8 mouse cellular contexts compared by ENCODE assay signal in the genomic region with DNA sequence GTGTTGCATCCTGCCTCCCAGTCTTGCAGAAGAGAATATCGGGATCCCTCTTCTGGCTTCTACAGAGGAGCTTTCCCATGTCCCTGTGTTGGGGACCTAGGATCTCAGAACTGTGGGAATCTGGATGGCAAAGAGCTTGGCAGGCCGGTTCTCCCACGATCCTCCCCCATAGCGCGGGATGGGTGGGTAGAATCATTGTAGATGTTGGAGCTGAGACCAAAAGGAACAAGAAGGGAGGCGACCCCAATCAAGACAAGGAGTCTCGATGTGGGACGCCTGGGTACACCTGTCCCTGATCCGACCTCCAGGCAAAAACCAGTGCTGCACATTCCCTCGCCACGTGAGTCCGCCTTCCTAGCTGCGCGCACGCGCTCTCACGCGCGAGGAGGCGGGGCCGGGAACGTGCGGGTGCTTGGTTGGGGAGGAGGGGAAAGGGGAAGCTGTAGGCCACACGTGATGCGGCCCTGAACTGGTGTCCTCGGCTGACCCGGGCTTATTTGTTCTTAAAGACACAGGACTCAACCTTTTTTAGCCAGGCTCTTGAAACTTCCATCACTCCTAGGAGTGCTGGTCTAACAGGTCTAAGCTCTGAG. TPM values are rescaled to one million over a fixed set of nuclear protein-coding genes. Genes with fewer than 3 reads are reported as not detected.
DNase-seq lines count a peak whose midpoint lies in the region; ATAC-seq and TF ChIP-seq lines count a peak whose summit lies in the region.

No protein-coding gene starts in this region.

- peak overlapping the region; percentile 33 for H3K9ac ChIP-seq in hindbrain, embryonic 16.5 days (ENCODE audit: low read depth, low read length)

- peaks cover 43% of the 10 kb centered on the region; the same call in 1 of the 2 replicates for H3K79me2 ChIP-seq in macrophage (ENCODE audit: inconsistent target)

- no peak for ATAC-seq in hindbrain, embryonic 16.5 days

- no peak for TF ChIP-seq CTCF in left cerebral cortex, adult 2 months (IDR thresholded peaks at IDR 0.05)

- intact Hi-C loops in left cerebral cortex, adult 2 months (cut with DNase I): no loop called here

- WGBS in hindbrain, embryonic 16.5 days: under 1% methylated on average over 27 of the region's 27 CpGs
- 2% methylated on average over 27 of the region's 27 CpGs for WGBS in macrophage (ENCODE audit: missing documents)

- H3K27me3 ChIP-seq in hindbrain, embryonic 16.5 days (replicated peaks; ENCODE audit: control insufficient read depth, insufficient read depth, low read length): no peaks in the 10 kb centered on the region

- no peaks in the 10 kb centered on the region for H3K9me3 ChIP-seq in hindbrain, embryonic 16.5 days (ENCODE audit: control insufficient read depth, low read length)

- H3K27ac ChIP-seq in hindbrain, embryonic 16.5 days (ENCODE audit: low read depth, low read length): peak overlapping the region; percentile 80
- peak overlapping the region; percentile 98 for H3K27ac ChIP-seq in left cerebral cortex, adult 2 months
- peak overlapping the region; percentile 96 for H3K27ac ChIP-seq in macrophage

- H3K4me3 ChIP-seq in hindbrain, embryonic 16.5 days (ENCODE audit: low read length): peak overlapping the region; percentile 62
- peak overlapping the region; percentile 68 for H3K4me3 ChIP-seq in left cerebral cortex, adult 2 months
- peak overlapping the region; percentile 27 for H3K4me3 ChIP-seq in macrophage (ENCODE audit: inconsistent target)

- DNase-seq in MN1 (ENCODE audit: low spot score): peak; percentile 93
- peak; percentile 97 to 98 for DNase-seq in cerebellum, postnatal 14 days
- peak; percentile 98 for DNase-seq in gastrocnemius, adult 18-20 months (ENCODE audit: low spot score)
- DNase-seq in left cerebral cortex, adult 2 months (ENCODE audit: extremely low spot score in 1 of 2, low spot score in 2 of 2): peak; percentile 93 to 94
- DNase-seq in retina, postnatal 7 days (ENCODE audit: low read depth, low spot score): peak; percentile 92
- DNase-seq in urinary bladder, adult 18-20 months (ENCODE audit: low spot score in 2 of 2): peak; percentile 95 to 98

- H3K36me3 ChIP-seq in hindbrain, embryonic 16.5 days (ENCODE audit: control insufficient read depth, insufficient read depth, low read length): peaks cover 19% of the 10 kb centered on the region
- peaks cover 33% of the 10 kb centered on the region for H3K36me3 ChIP-seq in macrophage (ENCODE audit: inconsistent target)

- H3K4me1 ChIP-seq in hindbrain, embryonic 16.5 days (ENCODE audit: control insufficient read depth, insufficient read depth, low read depth, low read length): peaks cover 62% of the 10 kb centered on the region

- H3K4me2 ChIP-seq in hindbrain, embryonic 16.5 days (ENCODE audit: low read length): peak overlapping the region; percentile 98

RNA-seq across cellular contexts. Expression of a gene that starts 2.6 kb away (rescaled TPM):
- 10 to 100 TPM; 19.4 to 22.9 TPM for total RNA-seq in gastrocnemius, adult 18-20 months (2021)
- 3.2 and 3.3 TPM in 2 replicates for polyA plus RNA-seq in hindbrain, embryonic 16.5 days (2015; fragmentation: Nextera tagmentation; extraction: Ambion mirVana)
- total RNA-seq in left cerebral cortex, adult 2 months (2021): 100 to 1,000 TPM in 1 of 2 experiments, 10 to 100 TPM in 1; 60.3 to 104 TPM
- total RNA-seq in macrophage (2018; cell fraction: chromatin; rRNA removed): 100 to 1,000 TPM in 1 of 26 experiments, 10 to 100 TPM in 14, 1 to 10 TPM in 11; 1.4 to 103 (median 15.7) TPM
- total RNA-seq in macrophage (2018; cell fraction: cytosol; rRNA removed): 10 to 100 TPM; 20.2 to 85.8 (median 49.5) TPM
- total RNA-seq in macrophage (2018; cell fraction: nucleus; rRNA removed): 10 to 100 TPM in 21 of 26 experiments, 1 to 10 TPM in 5; 5.0 to 96.3 (median 19.0) TPM
- polyA plus RNA-seq in macrophage (2018): 11.3 to 58.2 TPM (median 52.9 TPM) in 3 replicates

RNA-seq across cellular contexts. Expression of a gene that starts 7.8 kb away (rescaled TPM):
- 100 to 1,000 TPM; 442 to 461 TPM for total RNA-seq in gastrocnemius, adult 18-20 months (2021)
- polyA plus RNA-seq in hindbrain, embryonic 16.5 days (2015; fragmentation: Nextera tagmentation; extraction: Ambion mirVana): 508 and 537 TPM in 2 replicates
- total RNA-seq in left cerebral cortex, adult 2 months (2021): 100 to 1,000 TPM; 318 to 325 TPM
- total RNA-seq in macrophage (2018; cell fraction: chromatin; rRNA removed): 100 to 1,000 TPM in 1 of 26 experiments, 10 to 100 TPM in 25; 14.5 to 193 (median 57.8) TPM
- 100 to 1,000 TPM; 451 to 985 (median 613) TPM for total RNA-seq in macrophage (2018; cell fraction: cytosol; rRNA removed)
- total RNA-seq in macrophage (2018; cell fraction: nucleus; rRNA removed): 100 to 1,000 TPM in 23 of 26 experiments, 10 to 100 TPM in 3; 87.1 to 264 (median 134) TPM
- 290 to 1,003 TPM (median 791 TPM) in 3 replicates for polyA plus RNA-seq in macrophage (2018)

RNA-seq across cellular contexts. Expression of a gene that starts 7.8 kb away (rescaled TPM):
- total RNA-seq in gastrocnemius, adult 18-20 months (2021): 10 to 100 TPM; 11.1 to 17.3 TPM
- 63.8 and 68.2 TPM in 2 replicates for polyA plus RNA-seq in hindbrain, embryonic 16.5 days (2015; fragmentation: Nextera tagmentation; extraction: Ambion mirVana)
- total RNA-seq in left cerebral cortex, adult 2 months (2021): 100 to 1,000 TPM; 211 to 244 TPM
- 1 to 10 TPM in 1 of 26 experiments, under 1 TPM in 1, not detected in 24; 0.86 to 3.0 TPM for total RNA-seq in macrophage (2018; cell fraction: chromatin; rRNA removed)
- total RNA-seq in macrophage (2018; cell fraction: cytosol; rRNA removed): under 1 TPM in 14 of 26 experiments, not detected in 12; 0.08 to 0.84 (median 0.14) TPM
- 1 to 10 TPM in 1 of 26 experiments, under 1 TPM in 2, not detected in 23; 0.60 to 1.1 (median 0.79) TPM for total RNA-seq in macrophage (2018; cell fraction: nucleus; rRNA removed)
- polyA plus RNA-seq in macrophage (2018): 0.56 TPM in 1 of 3 replicates, not detected in the others

RNA-seq across cellular contexts. Expression of a gene that starts 10.3 kb away (rescaled TPM):
- 10 to 100 TPM; 15.2 to 15.6 TPM for total RNA-seq in gastrocnemius, adult 18-20 months (2021)
- polyA plus RNA-seq in hindbrain, embryonic 16.5 days (2015; fragmentation: Nextera tagmentation; extraction: Ambion mirVana): 23.9 and 28.3 TPM in 2 replicates
- total RNA-seq in left cerebral cortex, adult 2 months (2021): 10 to 100 TPM; 30.8 to 34.4 TPM
- total RNA-seq in macrophage (2018; cell fraction: chromatin; rRNA removed): 10 to 100 TPM; 15.7 to 99.3 (median 64.0) TPM
- total RNA-seq in macrophage (2018; cell fraction: cytosol; rRNA removed): 100 to 1,000 TPM in 2 of 26 experiments, 10 to 100 TPM in 24; 25.4 to 107 (median 74.2) TPM
- 100 to 1,000 TPM in 6 of 26 experiments, 10 to 100 TPM in 20; 24.7 to 132 (median 74.8) TPM for total RNA-seq in macrophage (2018; cell fraction: nucleus; rRNA removed)
- 47.1 to 55.5 TPM (median 51.5 TPM) in 3 replicates for polyA plus RNA-seq in macrophage (2018)

RNA-seq across cellular contexts. Expression of a gene that starts 13.3 kb away (rescaled TPM):
- under 1 TPM; 0.09 TPM for total RNA-seq in gastrocnemius, adult 18-20 months (2021)
- polyA plus RNA-seq in hindbrain, embryonic 16.5 days (2015; fragmentation: Nextera tagmentation; extraction: Ambion mirVana): 0.43 and 0.45 TPM in 2 replicates
- total RNA-seq in left cerebral cortex, adult 2 months (2021): 1 to 10 TPM; 1.1 to 1.2 TPM
- not detected for total RNA-seq in macrophage (2018; cell fraction: chromatin; rRNA removed)
- under 1 TPM in 1 of 26 experiments, not detected in 25; 0.05 TPM for total RNA-seq in macrophage (2018; cell fraction: cytosol; rRNA removed)
- total RNA-seq in macrophage (2018; cell fraction: nucleus; rRNA removed): not detected
- polyA plus RNA-seq in macrophage (2018): not detected in 3 replicates

Comparison
In these comparisons a context has a peak if more than half of its experiments do, and no peak if none do; other contexts are left out.
1. RNA of a gene that starts 7.8 kb away (total RNA-seq): 211 to 244 TPM in left cerebral cortex, adult 2 months; 11.1 to 17.3 TPM in gastrocnemius, adult 18-20 months; every median in the first group is over 10 times any median in the second.
2. Peak in every context shown above with its lines, with median percentiles within 50 percentile points of each other: DNase-seq, H3K27ac ChIP-seq and H3K4me3 ChIP-seq.